Mouse (Mus musculus): ENCODE measurements around the gene Usp10. TPM values are rescaled to one million over a fixed set of nuclear protein-coding genes. Genes with fewer than 3 reads are reported as not detected.

Usp10 gene
- polyA plus RNA-seq, 1 experiment = not detected

- H3K4me3 ChIP-seq (ENCODE audit: insufficient read depth, low read depth, low read length) = no peak overlapping the region
- H3K4me1 ChIP-seq (ENCODE audit: control insufficient read depth, insufficient read depth, low read length) = peaks cover 20% of the 10 kb centered on the region
- H3K27ac ChIP-seq (ENCODE audit: insufficient read depth, low read depth, low read length) = no peak overlapping the region
- no peak for TF ChIP-seq POLR2A (IDR thresholded peaks at IDR 0.05; ENCODE audit: insufficient read depth, low read depth, low read length)
- no peak for TF ChIP-seq CTCF (IDR thresholded peaks at IDR 0.05; ENCODE audit: insufficient read depth, low read depth, low read length)
- 55% methylated on average over 4 of the region's 4 CpGs for WGBS
These were observed 15.3 kb downstream of the Usp10 start for GRCm38 (mm10) chr8:119925428-119925827.

- no peak for TF ChIP-seq CTCF (IDR thresholded peaks at IDR 0.05; ENCODE audit: insufficient read depth, low read depth, low read length)
- no peak for TF ChIP-seq POLR2A (IDR thresholded peaks at IDR 0.05; ENCODE audit: insufficient read depth, low read depth, low read length)
- peaks cover 17% of the 10 kb centered on the region for H3K4me1 ChIP-seq (ENCODE audit: control insufficient read depth, insufficient read depth, low read length)
- 78% methylated on average over 2 of the region's 2 CpGs for WGBS
- no peak overlapping the region for H3K27ac ChIP-seq (ENCODE audit: insufficient read depth, low read depth, low read length)
- H3K4me3 ChIP-seq (ENCODE audit: insufficient read depth, low read depth, low read length) = no peak overlapping the region
These were observed 16.3 kb downstream of the Usp10 start for GRCm38 (mm10) chr8:119926474-119926873.

- no peak overlapping the region for H3K27ac ChIP-seq (ENCODE audit: insufficient read depth, low read depth, low read length)
- TF ChIP-seq CTCF (IDR thresholded peaks at IDR 0.05; ENCODE audit: insufficient read depth, low read depth, low read length) = peak; percentile 34
- no peak for TF ChIP-seq POLR2A (IDR thresholded peaks at IDR 0.05; ENCODE audit: insufficient read depth, low read depth, low read length)
- WGBS = 41% methylated on average over 6 of the region's 6 CpGs
- H3K4me1 ChIP-seq (ENCODE audit: control insufficient read depth, insufficient read depth, low read length) = peaks cover 17% of the 10 kb centered on the region
- no peak overlapping the region for H3K4me3 ChIP-seq (ENCODE audit: insufficient read depth, low read depth, low read length)
These were observed 17.4 kb downstream of the Usp10 start for GRCm38 (mm10) chr8:119927422-119928092.

GRCm38 (mm10) chr8:119931317-119931716 lies 21.2 kb downstream of the Usp10 start:
- no peak overlapping the region for H3K27ac ChIP-seq (ENCODE audit: insufficient read depth, low read depth, low read length)
- peaks cover 14% of the 10 kb centered on the region for H3K4me1 ChIP-seq (ENCODE audit: control insufficient read depth, insufficient read depth, low read length)
- no peak overlapping the region for H3K4me3 ChIP-seq (ENCODE audit: insufficient read depth, low read depth, low read length)
- WGBS = 93% methylated on average over 4 of the region's 4 CpGs
- TF ChIP-seq POLR2A (IDR thresholded peaks at IDR 0.05; ENCODE audit: insufficient read depth, low read depth, low read length) (no peak), CTCF (IDR thresholded peaks at IDR 0.05; ENCODE audit: insufficient read depth, low read depth, low read length) (no peak)

- Histone ChIP-seq H3K4me1 (ENCODE audit: control insufficient read depth, insufficient read depth, low read length) (peaks cover 25% of the 10 kb centered on the region), H3K4me3 (ENCODE audit: insufficient read depth, low read depth, low read length) (no peak overlapping the region), H3K27ac (ENCODE audit: insufficient read depth, low read depth, low read length) (no peak overlapping the region)
- over 99% methylated on average over 4 of the region's 4 CpGs for WGBS
- no peak for TF ChIP-seq POLR2A (IDR thresholded peaks at IDR 0.05; ENCODE audit: insufficient read depth, low read depth, low read length)
- TF ChIP-seq CTCF (IDR thresholded peaks at IDR 0.05; ENCODE audit: insufficient read depth, low read depth, low read length) = no peak
These were observed 23.5 kb downstream of the Usp10 start for GRCm38 (mm10) chr8:119933681-119934080.

GRCm38 (mm10) chr8:119935541-119935940 lies 25.4 kb downstream of the Usp10 start:
- Histone ChIP-seq H3K4me1 (ENCODE audit: control insufficient read depth, insufficient read depth, low read length) (peaks cover 25% of the 10 kb centered on the region), H3K27ac (ENCODE audit: insufficient read depth, low read depth, low read length) (no peak overlapping the region), H3K4me3 (ENCODE audit: insufficient read depth, low read depth, low read length) (no peak overlapping the region)
- TF ChIP-seq POLR2A (IDR thresholded peaks at IDR 0.05; ENCODE audit: insufficient read depth, low read depth, low read length) (no peak), CTCF (IDR thresholded peaks at IDR 0.05; ENCODE audit: insufficient read depth, low read depth, low read length) (no peak)
- 55% methylated on average over 6 of the region's 6 CpGs for WGBS

- TF ChIP-seq CTCF (IDR thresholded peaks at IDR 0.05; ENCODE audit: insufficient read depth, low read depth, low read length) (no peak), POLR2A (IDR thresholded peaks at IDR 0.05; ENCODE audit: insufficient read depth, low read depth, low read length) (no peak)
- Histone ChIP-seq H3K27ac (ENCODE audit: insufficient read depth, low read depth, low read length) (no peak overlapping the region), H3K4me3 (ENCODE audit: insufficient read depth, low read depth, low read length) (no peak overlapping the region), H3K4me1 (ENCODE audit: control insufficient read depth, insufficient read depth, low read length) (peaks cover 32% of the 10 kb centered on the region)
- WGBS = 66% methylated on average over 7 of the region's 7 CpGs
These were observed 28.3 kb downstream of the Usp10 start for GRCm38 (mm10) chr8:119938481-119938880.

GRCm38 (mm10) chr8:119939336-119939735 lies 29.2 kb downstream of the Usp10 start:
- no peak for TF ChIP-seq POLR2A (IDR thresholded peaks at IDR 0.05; ENCODE audit: insufficient read depth, low read depth, low read length)
- no peak for TF ChIP-seq CTCF (IDR thresholded peaks at IDR 0.05; ENCODE audit: insufficient read depth, low read depth, low read length)

GRCm38 (mm10) chr8:119941471-119941870 lies 31.3 kb downstream of the Usp10 start:
- Histone ChIP-seq H3K4me3 (ENCODE audit: insufficient read depth, low read depth, low read length) (no peak overlapping the region), H3K27ac (ENCODE audit: insufficient read depth, low read depth, low read length) (no peak overlapping the region), H3K4me1 (ENCODE audit: control insufficient read depth, insufficient read depth, low read length) (peaks cover 27% of the 10 kb centered on the region)
- 88% methylated on average over 18 of the region's 18 CpGs for WGBS
- TF ChIP-seq CTCF (IDR thresholded peaks at IDR 0.05; ENCODE audit: insufficient read depth, low read depth, low read length) (no peak), POLR2A (IDR thresholded peaks at IDR 0.05; ENCODE audit: insufficient read depth, low read depth, low read length) (no peak)

More at GRCm38 (mm10) chr8:119939336-119939735, 29.2 kb downstream of the Usp10 start:
- H3K27ac ChIP-seq (ENCODE audit: insufficient read depth, low read depth, low read length) = no peak overlapping the region
- WGBS = 40% methylated on average over 2 of the region's 2 CpGs
- H3K4me1 ChIP-seq (ENCODE audit: control insufficient read depth, insufficient read depth, low read length) = peaks cover 32% of the 10 kb centered on the region
- no peak overlapping the region for H3K4me3 ChIP-seq (ENCODE audit: insufficient read depth, low read depth, low read length)
